ENCODE assay signal across 9 mouse cellular contexts in the genomic region with DNA sequence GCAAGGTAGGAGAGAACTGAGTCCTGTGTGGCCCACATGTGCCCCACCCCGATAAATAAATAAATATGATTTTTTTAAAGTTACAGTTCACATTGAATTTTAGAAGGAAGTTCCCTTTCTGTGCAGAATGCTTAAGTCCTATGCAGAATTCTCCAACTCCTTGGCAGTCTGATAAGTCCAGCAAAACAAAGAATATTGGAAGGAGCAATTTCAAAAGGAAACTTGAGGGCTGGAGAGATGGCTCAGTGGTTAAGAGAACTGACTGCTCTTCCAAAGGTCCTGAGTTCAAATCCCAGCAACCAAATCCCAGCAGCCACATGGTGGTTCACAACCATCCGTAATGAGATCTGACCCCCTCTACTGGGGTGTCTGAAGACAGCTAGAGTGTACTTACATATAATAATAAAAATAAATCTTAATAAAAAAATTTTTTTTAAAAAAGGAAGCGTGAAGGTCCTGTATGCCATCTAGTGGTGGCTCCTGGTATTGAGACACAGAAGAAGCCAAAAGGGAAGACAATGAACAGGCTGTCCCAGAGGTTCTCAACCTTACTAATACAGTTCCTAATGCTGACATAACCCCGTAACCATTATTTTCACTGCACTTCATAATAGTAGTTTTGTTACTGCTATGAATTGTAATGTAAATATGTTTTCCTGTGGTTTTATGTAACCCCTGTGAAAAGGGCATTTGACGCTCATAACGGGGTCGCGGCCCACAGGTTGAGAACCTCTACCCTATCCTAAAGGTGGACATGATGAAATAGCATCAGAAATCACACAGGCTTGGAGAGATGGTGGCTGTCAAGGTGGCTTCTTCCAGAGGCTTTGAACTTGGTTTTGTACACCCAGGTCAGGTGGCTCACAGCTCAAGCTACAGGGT. TPM values are rescaled to one million over a fixed set of nuclear protein-coding genes. Genes with fewer than 3 reads are reported as not detected.
A peak's percentile ranks its signal among the peaks of the same experiment; 100 is the strongest.
DNase-seq lines count a peak whose midpoint lies in the region; ATAC-seq and TF ChIP-seq lines count a peak whose summit lies in the region.
"Had no signal": no experiment of that assay in that cellular context is flagged by ENCODE, and none has a peak within 500 bp of the region (broad histone marks: within the 10 kb centered on the region; RNA-seq: fewer than 3 reads in every experiment).

No protein-coding gene starts in this region.

- H3K27me3 ChIP-seq in forebrain, embryonic 14.5 days (replicated peaks; ENCODE audit: control insufficient read depth, insufficient read depth, low read length): no peaks in the 10 kb centered on the region
- no peaks in the 10 kb centered on the region for H3K27me3 ChIP-seq in forebrain, embryonic 11.5 days (ENCODE audit: control insufficient read depth, insufficient read depth, low read length)
- H3K27me3 ChIP-seq in limb, embryonic 11.5 days (ENCODE audit: control insufficient read depth, insufficient read depth, low read length): no peaks in the 10 kb centered on the region
- H3K27me3 ChIP-seq in limb, embryonic 10.5 days (ENCODE audit: low read depth, poor library complexity, severe bottlenecking): no peaks in the 10 kb centered on the region
- H3K27me3 ChIP-seq in CH12.LX (replicated peaks): peaks cover 14% of the 10 kb centered on the region

- ATAC-seq in forebrain, embryonic 14.5 days: no peak
- ATAC-seq in forebrain, embryonic 11.5 days (replicated peaks; ENCODE audit: low FRiP score): no peak
- ATAC-seq in limb, embryonic 11.5 days (ENCODE audit: insufficient number of reproducible peaks, low FRiP score, low TSS enrichment, low read depth): no peak

- no peaks in the 10 kb centered on the region for H3K9me3 ChIP-seq in forebrain, embryonic 14.5 days (replicated peaks; ENCODE audit: control insufficient read depth, low read length)
- no peaks in the 10 kb centered on the region for H3K9me3 ChIP-seq in forebrain, embryonic 11.5 days (ENCODE audit: control insufficient read depth, low read length)
- H3K9me3 ChIP-seq in limb, embryonic 11.5 days (ENCODE audit: control insufficient read depth, low read length): no peaks in the 10 kb centered on the region
- H3K9me3 ChIP-seq in limb, embryonic 10.5 days (replicated peaks): no peaks in the 10 kb centered on the region
- H3K9me3 ChIP-seq in CH12.LX (replicated peaks; ENCODE audit: low read length): peaks cover 4% of the 10 kb centered on the region
- H3K9me3 ChIP-seq: heart, embryonic 15.5 days had no signal

- in situ Hi-C loops in CH12.LX (cut with MboI; ENCODE audit: low pct_ligation_motif_present, low pct_unique_long_range_greater_than_20kb, low sequenced_read_pairs): no loop called here

- no peaks in the 10 kb centered on the region for H3K4me1 ChIP-seq in forebrain, embryonic 14.5 days (ENCODE audit: control insufficient read depth, insufficient read depth, low read length)
- no peaks in the 10 kb centered on the region for H3K4me1 ChIP-seq in forebrain, embryonic 11.5 days (replicated peaks; ENCODE audit: control insufficient read depth, insufficient read depth, low read length)
- no peaks in the 10 kb centered on the region for H3K4me1 ChIP-seq in limb, embryonic 11.5 days (ENCODE audit: control insufficient read depth, insufficient read depth, low read length)
- H3K4me1 ChIP-seq in limb, embryonic 10.5 days: no peaks in the 10 kb centered on the region
- no peaks in the 10 kb centered on the region for H3K4me1 ChIP-seq in CH12.LX (ENCODE audit: control insufficient read depth in 1 of 2, insufficient read depth in 2 of 2)
- H3K4me1 ChIP-seq: heart, embryonic 15.5 days had no signal

- H3K27ac ChIP-seq in forebrain, embryonic 14.5 days (ENCODE audit: low read depth, low read length): no peak overlapping the region
- no peak overlapping the region for H3K27ac ChIP-seq in forebrain, embryonic 11.5 days (ENCODE audit: low read depth, low read length)
- H3K27ac ChIP-seq in limb, embryonic 11.5 days (replicated peaks; ENCODE audit: low read depth, low read length): no peak overlapping the region
- H3K27ac ChIP-seq in limb, embryonic 10.5 days: no peak overlapping the region
- H3K27ac ChIP-seq in CH12.LX (ENCODE audit: insufficient read depth, low read depth): no peak overlapping the region
- H3K27ac ChIP-seq: heart, embryonic 15.5 days had no signal

- H3K9ac ChIP-seq in forebrain, embryonic 14.5 days (ENCODE audit: low read length): no peak overlapping the region
- no peak overlapping the region for H3K9ac ChIP-seq in forebrain, embryonic 11.5 days (ENCODE audit: low read length)
- H3K9ac ChIP-seq in limb, embryonic 11.5 days (ENCODE audit: low read length): no peak overlapping the region
- H3K9ac ChIP-seq in CH12.LX (ENCODE audit: insufficient read depth, low read depth): no peak overlapping the region
- H3K9ac ChIP-seq: heart, embryonic 15.5 days had no signal

- no peaks in the 10 kb centered on the region for H3K79me2 ChIP-seq in CH12.LX (replicated peaks; ENCODE audit: control insufficient read depth, extremely low read depth, insufficient read depth, poor library complexity, severe bottlenecking)

- no peak overlapping the region for H3K4me3 ChIP-seq in forebrain, embryonic 14.5 days (ENCODE audit: low read depth, low read length)
- no peak overlapping the region for H3K4me3 ChIP-seq in forebrain, embryonic 11.5 days (ENCODE audit: low read depth, low read length)
- no peak overlapping the region for H3K4me3 ChIP-seq in limb, embryonic 11.5 days (ENCODE audit: low read depth, low read length)
- no peak overlapping the region for H3K4me3 ChIP-seq in limb, embryonic 10.5 days
- H3K4me3 ChIP-seq in CH12.LX (replicated peaks in 1 of 3; ENCODE audit: low read depth in 2 of 3, low read length in 2 of 3, poor library complexity in 1 of 3): no peak overlapping the region
- H3K4me3 ChIP-seq: heart, embryonic 15.5 days had no signal

- DNase-seq in forebrain, embryonic 14.5 days (ENCODE audit: low spot score): peak; percentile 71
- DNase-seq in forebrain, embryonic 11.5 days (ENCODE audit: low spot score): no peak
- DNase-seq in limb, embryonic 11.5 days (ENCODE audit: low spot score): peak; percentile 47
- no peak for DNase-seq in limb, embryonic 10.5 days (ENCODE audit: low spot score)
- peak; percentile 59 for DNase-seq in CH12.LX (ENCODE audit: extremely low read depth)
- DNase-seq in embryo, embryonic 10 days (ENCODE audit: low spot score): peak; percentile 65
- peak; percentile 83 for DNase-seq in naive thymus-derived CD4-positive, alpha-beta T cell, adult 2 months (ENCODE audit: low read depth)
- no peak for DNase-seq in gastrocnemius, postnatal 4 days (ENCODE audit: low spot score in 2 of 2)

- no peak overlapping the region for H3K4me2 ChIP-seq in forebrain, embryonic 14.5 days (ENCODE audit: low read length)
- no peak overlapping the region for H3K4me2 ChIP-seq in forebrain, embryonic 11.5 days (ENCODE audit: low read depth, low read length, severe bottlenecking)
- H3K4me2 ChIP-seq in limb, embryonic 11.5 days (ENCODE audit: low read depth, severe bottlenecking): no peak overlapping the region
- no peak overlapping the region for H3K4me2 ChIP-seq in CH12.LX (ENCODE audit: insufficient read depth, low read depth, poor library complexity, severe bottlenecking)
- H3K4me2 ChIP-seq: heart, embryonic 15.5 days had no signal

- no peak for TF ChIP-seq POLR2A in CH12.LX (IDR thresholded peaks at IDR 0.05; ENCODE audit: low read depth, low read length)

- WGBS in forebrain, embryonic 14.5 days: 74% methylated on average over 8 of the region's 8 CpGs
- WGBS in forebrain, embryonic 11.5 days: 75% methylated on average over 8 of the region's 8 CpGs
- WGBS in limb, embryonic 11.5 days: 75% methylated on average over 8 of the region's 8 CpGs
- WGBS in limb, embryonic 10.5 days: 77% methylated on average over 8 of the region's 8 CpGs

- peak; percentile 73 for TF ChIP-seq RAD21 in CH12.LX (IDR thresholded peaks at IDR 0.05; ENCODE audit: low read depth, low read length)

- TF ChIP-seq CTCF in CH12.LX (conservative IDR thresholded peaks at IDR 0.05 in 1 of 2, IDR thresholded peaks at IDR 0.05 in 1 of 2; ENCODE audit: low read depth in 2 of 2, low read length in 2 of 2): peak; percentile 70 to 82

- dilution Hi-C loops in CH12.LX (cut with MboI; ENCODE audit: extremely low pct_ligation_motif_present, extremely low pct_unique_long_range_greater_than_20kb, low sequenced_read_pairs): no loop called here

- no peak for TF ChIP-seq EP300 in CH12.LX (IDR thresholded peaks at IDR 0.05; ENCODE audit: low read length)

- H3K36me3 ChIP-seq in forebrain, embryonic 14.5 days (ENCODE audit: control insufficient read depth, insufficient read depth, low read length): peaks cover 36% of the 10 kb centered on the region
- no peaks in the 10 kb centered on the region; the same call in 1 of the 2 replicates for H3K36me3 ChIP-seq in forebrain, embryonic 11.5 days (ENCODE audit: control insufficient read depth, insufficient read depth, low read length)
- peaks cover 12% of the 10 kb centered on the region for H3K36me3 ChIP-seq in limb, embryonic 11.5 days (ENCODE audit: control insufficient read depth, insufficient read depth, low read length)
- H3K36me3 ChIP-seq in limb, embryonic 10.5 days: peaks cover 27% of the 10 kb centered on the region
- H3K36me3 ChIP-seq in CH12.LX (replicated peaks in 1 of 2; ENCODE audit: control insufficient read depth in 1 of 2, insufficient read depth in 1 of 2, low read length in 1 of 2): peaks cover 0 to 2% of the 10 kb centered on the region in 2 experiments

TF ChIP-seq in CH12.LX, 34 proteins besides CTCF, POLR2A, EP300 and RAD21:
- TF ChIP-seq MYC (IDR thresholded peaks at IDR 0.05; ENCODE audit: low read depth, low read length) (no peak), ZC3H11A (IDR thresholded peaks at IDR 0.05; ENCODE audit: low read depth, low read length) (peak; percentile 78), ZNF384 (IDR thresholded peaks at IDR 0.05; ENCODE audit: low read depth, low read length) (peak; percentile 86), SMC3 (IDR thresholded peaks at IDR 0.05; ENCODE audit: low read depth, low read length) (peak; percentile 91), TBP (conservative IDR thresholded peaks at IDR 0.05; ENCODE audit: low read depth, low read length) (peak; percentile 73; the same call in 1 of the 2 replicates)
TF ChIP-seq in CH12.LX: peak in this region for 4.

RNA-seq across cellular contexts. Expression of a gene that starts 25.4 kb away (rescaled TPM):
- 289 and 315 TPM in 2 replicates for polyA plus RNA-seq in forebrain, embryonic 14.5 days (2014; fragmentation: Nextera tagmentation; extraction: Ambion mirVana)
- 194 and 214 TPM in 2 replicates for polyA plus RNA-seq in forebrain, embryonic 11.5 days (2014; fragmentation: Nextera tagmentation; extraction: Ambion mirVana)
- 111 and 117 TPM in 2 replicates for polyA plus RNA-seq in limb, embryonic 11.5 days (2014; fragmentation: Nextera tagmentation; extraction: Ambion mirVana)
- polyA plus RNA-seq in limb, embryonic 10.5 days (2016; fragmentation: Nextera tagmentation; extraction: Ambion mirVana): 83.4 and 122 TPM in 2 replicates
- 4.5 and 4.7 TPM in 2 replicates for total RNA-seq in CH12.LX (2012; rRNA removed)
- total RNA-seq in CH12.LX (2014; rRNA removed): 1.6 and 2.1 TPM in 2 replicates
- 3.4 and 4.2 TPM in 2 replicates for polyA plus RNA-seq in CH12.LX (2012; ENCODE audit: insufficient read length, low read depth)
- total RNA-seq in gastrocnemius, postnatal 4 days (2021): 10 to 100 TPM; 38.4 to 43.0 TPM

Comparison
In these comparisons a context has a peak if more than half of its experiments do, and no peak if none do; other contexts are left out.
1. DNase-seq: peak in forebrain, embryonic 14.5 days (single experiment), limb, embryonic 11.5 days (single experiment), CH12.LX (single experiment), embryo, embryonic 10 days (single experiment) and naive thymus-derived CD4-positive, alpha-beta T cell, adult 2 months (single experiment); none in forebrain, embryonic 11.5 days (single experiment), limb, embryonic 10.5 days (single experiment) and gastrocnemius, postnatal 4 days (0 of 2).
2. RNA of a gene that starts 25.4 kb away (polyA plus RNA-seq): 289 to 315 TPM in forebrain, embryonic 14.5 days, 194 to 214 TPM in forebrain, embryonic 11.5 days, 83.4 to 122 TPM in limb, embryonic 10.5 days and 111 to 117 TPM in limb, embryonic 11.5 days; 3.4 to 4.2 TPM in CH12.LX; every median in the first group is over 10 times any median in the second.